Mouse (Mus musculus) mouse trophoblast stem cell (cell line): ENCODE measurements at regions not wholly inside any gene's neighbourhood (a gene's known extent, or its start where the extent isn't known, plus 50 kb on each side); places are given as distances from the start of the nearest gene placed in this dataset.

Source experiments
- in situ Hi-C, 2 experiments: fragments of 300-500 bp; cut with MseI, MboI; formaldehyde crosslinking; loops; 2 replicates in 1 of 2; 3 replicates in 1 of 2; pipeline ENCODE4 v1.15.1; 2025

GRCm38 (mm10) chr10:46321040-46321439, 743.4 kb downstream of the Hace1 start:
- in situ Hi-C loops: no loop called here

GRCm38 (mm10) chr10:46329052-46329451, 751.4 kb downstream of the Hace1 start:
- in situ Hi-C loops: no loop called here

GRCm38 (mm10) chr10:46331599-46332283, 754.1 kb downstream of the Hace1 start:
- in situ Hi-C loops: no loop called here

GRCm38 (mm10) chr10:46333231-46333630, 755.6 kb downstream of the Hace1 start:
- in situ Hi-C loops: no loop called here

GRCm38 (mm10) chr10:46345315-46345714, 767.7 kb downstream of the Hace1 start:
- in situ Hi-C loops: no loop called here

- in situ Hi-C loops: no loop called here
Measured at GRCm38 (mm10) chr10:46349613-46350012, 772.0 kb downstream of the Hace1 start.

GRCm38 (mm10) chr10:46350196-46350595, 772.6 kb downstream of the Hace1 start:
- in situ Hi-C loops: no loop called here

- in situ Hi-C loops: no loop called here
Measured at GRCm38 (mm10) chr10:46356775-46357174, 779.1 kb downstream of the Hace1 start.

DNA sequence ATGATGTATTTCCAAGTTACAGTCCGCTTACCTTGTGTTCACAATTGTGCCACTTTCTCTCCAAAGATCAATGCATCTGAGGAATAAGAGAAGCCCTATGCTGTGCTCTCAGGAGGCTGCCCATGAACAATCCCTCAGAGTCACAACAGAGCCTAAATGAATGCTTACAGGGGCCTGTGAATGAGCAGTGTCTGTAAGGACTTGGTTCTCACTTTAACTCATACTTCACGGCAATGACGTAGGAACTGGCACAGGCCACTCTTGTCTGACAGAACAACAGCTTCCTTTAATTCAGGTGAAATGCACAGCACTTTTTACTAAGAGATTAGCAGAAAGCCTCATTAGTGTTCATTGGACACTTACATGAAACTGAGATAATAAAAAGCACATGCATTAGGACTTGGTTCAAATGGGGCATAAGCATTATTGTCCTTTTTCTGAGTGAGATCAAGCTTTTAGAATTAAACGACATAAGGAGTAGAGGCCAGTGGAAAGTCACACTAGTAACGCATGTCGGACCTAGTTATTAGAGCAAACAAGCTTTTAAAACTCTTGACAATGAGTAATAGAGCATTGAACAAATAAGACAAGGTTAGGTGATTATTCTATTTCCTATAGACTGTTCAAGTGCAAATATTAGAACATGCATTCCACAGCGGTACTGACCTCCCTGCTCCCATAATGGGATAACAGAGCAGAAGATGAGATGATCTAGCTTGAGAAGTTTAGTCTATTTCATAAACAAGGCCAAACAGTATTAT, 796.3 kb downstream of the Hace1 start:
- in situ Hi-C loops: no loop called here

DNA sequence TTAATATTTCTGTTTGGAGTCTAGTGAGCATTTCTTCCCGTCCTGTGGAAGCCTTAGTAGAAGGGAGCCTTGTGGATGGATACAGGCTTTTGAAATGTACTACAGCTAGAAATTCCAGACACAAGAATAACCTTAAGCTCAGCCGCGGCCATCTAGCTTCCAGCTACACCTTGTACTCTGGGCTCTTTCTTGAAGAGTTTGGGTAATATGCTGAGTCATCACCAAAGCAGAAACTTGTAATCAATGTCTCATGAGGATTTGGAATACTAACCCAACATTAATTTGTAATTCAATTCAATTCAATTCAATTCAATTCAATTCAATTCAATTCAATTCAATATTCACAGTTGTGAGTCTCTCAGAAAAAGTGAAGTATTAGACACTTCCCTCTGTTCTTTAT, 797.0 kb downstream of the Hace1 start:
- in situ Hi-C loops: no loop called here

GRCm38 (mm10) chr10:46397089-46397488, 819.5 kb downstream of the Hace1 start:
- in situ Hi-C loops: no loop called here

DNA sequence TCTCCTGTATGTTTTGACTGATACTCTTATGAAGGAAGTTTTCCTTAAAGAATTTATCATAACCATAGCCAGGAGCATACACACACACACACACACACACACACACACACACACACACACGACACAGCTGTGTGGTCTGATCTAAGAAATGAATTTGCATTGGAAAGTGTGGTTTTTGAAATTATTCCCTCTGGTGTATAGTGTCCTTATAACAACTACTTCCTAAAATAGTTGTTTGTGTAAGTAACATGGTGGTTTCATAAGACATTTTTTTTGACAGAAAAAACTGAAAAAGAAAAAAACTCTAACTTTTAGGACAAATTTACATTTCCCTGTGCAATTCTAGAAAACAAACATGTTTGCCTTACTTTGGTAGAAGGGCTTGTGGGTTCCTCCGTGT, 826.3 kb downstream of the Hace1 start:
- in situ Hi-C loops: no loop called here
